Mouse (Mus musculus): ENCODE data around the gene Tespa1.

GRCm38 (mm10) chr10:130363438-130364164 is 40.9 kb downstream of the Tespa1 start:
- 0 out of 2 replicates have a peak, but pooled peaks have one; percentile 5 for TF ChIP-seq CTCF (conservative IDR thresholded peaks at IDR 0.05; ENCODE audit: low read length)
- no peak for TF ChIP-seq NANOG (IDR thresholded peaks at IDR 0.05; ENCODE audit: borderline replicate concordance, low read length)
